10 mouse cellular contexts compared by ENCODE assay signal in genomic region chr2:32156645-32157044, GRCm38 (mm10). TPM values are rescaled to one million over a fixed set of nuclear protein-coding genes. Genes with fewer than 3 reads are reported as not detected.
A peak's percentile ranks its signal among the peaks of the same experiment; 100 is the strongest.
DNase-seq lines count a peak whose midpoint lies in the region; ATAC-seq and TF ChIP-seq lines count a peak whose summit lies in the region.
"Had no signal": no experiment of that assay in that cellular context is flagged by ENCODE, and none has a peak within 500 bp of the region (broad histone marks: within the 10 kb centered on the region; RNA-seq: fewer than 3 reads in every experiment).

No protein-coding gene starts in this region.

- peaks cover 68% of the 10 kb centered on the region for H3K4me1 ChIP-seq in intestine, embryonic 14.5 days (replicated peaks; ENCODE audit: control insufficient read depth, insufficient read depth, low read length)
- H3K4me1 ChIP-seq in intestine, postnatal 0 days (replicated peaks; ENCODE audit: control insufficient read depth, insufficient read depth, low read length), result peaks cover 32% of the 10 kb centered on the region
- H3K4me1 ChIP-seq in ES-E14 (ENCODE audit: control insufficient read depth in 2 of 2, insufficient read depth in 2 of 2, low read length in 2 of 2, poor library complexity in 1 of 2), result peaks cover 9 to 32% of the 10 kb centered on the region in 2 experiments
- H3K4me1 ChIP-seq in forebrain, postnatal 0 days (ENCODE audit: insufficient read depth), result peaks cover 33% of the 10 kb centered on the region
- peaks cover 72% of the 10 kb centered on the region for H3K4me1 ChIP-seq in midbrain, embryonic 14.5 days (ENCODE audit: control insufficient read depth, insufficient read depth, low read length)
- peaks cover 59% of the 10 kb centered on the region for H3K4me1 ChIP-seq in thymus, adult 2 months (replicated peaks; ENCODE audit: control insufficient read depth, insufficient read depth, low read length)

- TF ChIP-seq CTCF in intestine, postnatal 0 days (IDR thresholded peaks at IDR 0.05; ENCODE audit: low read depth), result no peak
- no peak for TF ChIP-seq CTCF in forebrain, postnatal 0 days (IDR thresholded peaks at IDR 0.05; ENCODE audit: low read depth)
- TF ChIP-seq CTCF in thymus, adult 2 months (IDR thresholded peaks at IDR 0.05; ENCODE audit: borderline replicate concordance, control insufficient read depth, extremely low read depth, insufficient read depth, low read length, poor library complexity), result no peak

- in situ Hi-C loops in ES-E14 (cut with MboI; ENCODE audit: low sequenced_read_pairs in 2 of 2, unreplicated experiment in 2 of 2), result no loop called here

- peak overlapping the region; percentile 38; the same call in 1 of the 2 replicates for H3K27ac ChIP-seq in intestine, embryonic 14.5 days (ENCODE audit: low read depth)
- H3K27ac ChIP-seq in intestine, postnatal 0 days (ENCODE audit: low read depth, low read length), result no peak overlapping the region
- H3K27ac ChIP-seq in ES-E14 (ENCODE audit: insufficient read depth, low read depth, low read length, poor library complexity, severe bottlenecking), result 0 out of 2 replicates have a peak overlapping the region, but pooled peaks have one; percentile 5
- no peak overlapping the region for H3K27ac ChIP-seq in forebrain, postnatal 0 days (ENCODE audit: low read depth, low read length)
- H3K27ac ChIP-seq in midbrain, embryonic 14.5 days (replicated peaks; ENCODE audit: low read depth, low read length), result peak overlapping the region; percentile 70
- H3K27ac ChIP-seq in thymus, adult 2 months (ENCODE audit: control insufficient read depth, insufficient read depth, low read length), result no peak overlapping the region
- H3K27ac ChIP-seq: liver, embryonic 15.5 days had no signal

- H3K4me3 ChIP-seq in intestine, embryonic 14.5 days (ENCODE audit: low read depth, low read length), result no peak overlapping the region
- H3K4me3 ChIP-seq in intestine, postnatal 0 days (ENCODE audit: low read depth, low read length), result no peak overlapping the region
- peak overlapping the region; percentile 7 to 9; a peak in 1 of 4 replicates for H3K4me3 ChIP-seq in ES-E14 (ENCODE audit: insufficient read depth in 1 of 2, low read depth in 1 of 2, low read length in 2 of 2, poor library complexity in 1 of 2, severe bottlenecking in 1 of 2)
- no peak overlapping the region for H3K4me3 ChIP-seq in forebrain, postnatal 0 days (ENCODE audit: low read depth, low read length)
- no peak overlapping the region for H3K4me3 ChIP-seq in midbrain, embryonic 14.5 days (replicated peaks; ENCODE audit: low read depth, low read length)
- H3K4me3 ChIP-seq in thymus, adult 2 months (ENCODE audit: control insufficient read depth, insufficient read depth, low read length), result no peak overlapping the region
- H3K4me3 ChIP-seq: liver, embryonic 15.5 days had no signal

- H3K27me3 ChIP-seq in intestine, embryonic 14.5 days (replicated peaks; ENCODE audit: control insufficient read depth, insufficient read depth, low read length), result no peaks in the 10 kb centered on the region
- H3K27me3 ChIP-seq in intestine, postnatal 0 days (replicated peaks; ENCODE audit: control insufficient read depth, insufficient read depth, low read length), result no peaks in the 10 kb centered on the region
- H3K27me3 ChIP-seq in forebrain, postnatal 0 days (ENCODE audit: insufficient read depth, low read length), result no peaks in the 10 kb centered on the region
- no peaks in the 10 kb centered on the region for H3K27me3 ChIP-seq in midbrain, embryonic 14.5 days (ENCODE audit: control insufficient read depth, insufficient read depth, low read length)
- no peaks in the 10 kb centered on the region for H3K27me3 ChIP-seq in thymus, adult 2 months (ENCODE audit: control insufficient read depth, insufficient read depth, low read length)
- H3K27me3 ChIP-seq: liver, embryonic 15.5 days had no signal

- TF ChIP-seq POLR2A in thymus, adult 2 months (IDR thresholded peaks at IDR 0.05; ENCODE audit: control insufficient read depth, extremely low read depth, insufficient read depth, low read length, poor library complexity), result no peak

- no peak for DNase-seq in intestine, embryonic 14.5 days (ENCODE audit: low spot score)
- no peak for DNase-seq in ES-E14 (ENCODE audit: low read depth, low spot score)
- DNase-seq in forebrain, postnatal 0 days, result no peak
- DNase-seq in midbrain, embryonic 14.5 days, result no peak
- no peak for DNase-seq in spleen, postnatal 36 days (ENCODE audit: low spot score in 2 of 2)
- DNase-seq in thymus, postnatal 36 days, result no peak
- DNase-seq in thymus, adult 2 months, result no peak
- DNase-seq: cerebellum, adult 8-10 months had no signal

- 50% methylated on average over 10 of the region's 10 CpGs for WGBS in intestine, embryonic 14.5 days
- WGBS in intestine, postnatal 0 days, result 44% methylated on average over 10 of the region's 10 CpGs
- 54% methylated on average over 10 of the region's 10 CpGs for WGBS in forebrain, postnatal 0 days
- 74% methylated on average over 10 of the region's 10 CpGs for WGBS in midbrain, embryonic 14.5 days
- WGBS in thymus, adult 2 months, result 95% methylated on average over 10 of the region's 10 CpGs

- peak overlapping the region; percentile 15 for H3K4me2 ChIP-seq in intestine, embryonic 14.5 days (ENCODE audit: low read length)
- no peak overlapping the region for H3K4me2 ChIP-seq in intestine, postnatal 0 days (replicated peaks; ENCODE audit: low read depth)
- H3K4me2 ChIP-seq in forebrain, postnatal 0 days (ENCODE audit: low read depth), result no peak overlapping the region
- peak overlapping the region; percentile 36 for H3K4me2 ChIP-seq in midbrain, embryonic 14.5 days (ENCODE audit: low read length)
- H3K4me2 ChIP-seq: liver, embryonic 15.5 days had no signal

- no peak for ATAC-seq in intestine, embryonic 14.5 days (replicated peaks; ENCODE audit: low FRiP score, low TSS enrichment, low read depth)
- ATAC-seq in intestine, postnatal 0 days, result no peak
- ATAC-seq in forebrain, postnatal 0 days, result no peak
- no peak for ATAC-seq in midbrain, embryonic 14.5 days (ENCODE audit: low FRiP score, low TSS enrichment)

- H3K9me3 ChIP-seq in intestine, embryonic 14.5 days (ENCODE audit: control insufficient read depth, low read length), result no peaks in the 10 kb centered on the region
- no peaks in the 10 kb centered on the region for H3K9me3 ChIP-seq in intestine, postnatal 0 days (ENCODE audit: control insufficient read depth)
- H3K9me3 ChIP-seq in ES-E14 (ENCODE audit: control insufficient read depth, insufficient read depth, low read depth, low read length), result no peaks in the 10 kb centered on the region
- H3K9me3 ChIP-seq in forebrain, postnatal 0 days (ENCODE audit: low read length), result no peaks in the 10 kb centered on the region
- H3K9me3 ChIP-seq in midbrain, embryonic 14.5 days (ENCODE audit: control insufficient read depth, low read length), result no peaks in the 10 kb centered on the region
- H3K9me3 ChIP-seq: liver, embryonic 15.5 days had no signal

- H3K36me3 ChIP-seq in intestine, embryonic 14.5 days (ENCODE audit: control insufficient read depth, insufficient read depth, low read length), result 0 out of 2 replicates have a peak, but pooled peaks cover 4% of the 10 kb centered on the region
- no peaks in the 10 kb centered on the region; the same call in 1 of the 2 replicates for H3K36me3 ChIP-seq in intestine, postnatal 0 days (ENCODE audit: control insufficient read depth, insufficient read depth)
- H3K36me3 ChIP-seq in ES-E14 (ENCODE audit: control insufficient read depth, insufficient read depth, low read length, poor library complexity, severe bottlenecking), result peaks cover 5% of the 10 kb centered on the region; the same call in 1 of the 2 replicates
- no peaks in the 10 kb centered on the region for H3K36me3 ChIP-seq in forebrain, postnatal 0 days (ENCODE audit: insufficient read depth)
- H3K36me3 ChIP-seq in midbrain, embryonic 14.5 days (ENCODE audit: control insufficient read depth, insufficient read depth, low read length), result no peaks in the 10 kb centered on the region
- H3K36me3 ChIP-seq in thymus, adult 2 months (ENCODE audit: control insufficient read depth, insufficient read depth, low read length), result no peaks in the 10 kb centered on the region

- H3K9ac ChIP-seq in intestine, embryonic 14.5 days (ENCODE audit: low read length), result 0 out of 2 replicates have a peak overlapping the region, but pooled peaks have one; percentile 20
- no peak overlapping the region for H3K9ac ChIP-seq in intestine, postnatal 0 days (ENCODE audit: low read depth, low read length)
- H3K9ac ChIP-seq in ES-E14 (ENCODE audit: insufficient read depth, low read depth, low read length, poor library complexity, severe bottlenecking), result 0 out of 2 replicates have a peak overlapping the region, but pooled peaks have one; percentile 10
- H3K9ac ChIP-seq in forebrain, postnatal 0 days, result peak overlapping the region; percentile 34
- H3K9ac ChIP-seq in midbrain, embryonic 14.5 days (replicated peaks; ENCODE audit: low read length), result no peak overlapping the region; the same call in 1 of the 2 replicates
- H3K9ac ChIP-seq: liver, embryonic 15.5 days had no signal

TF ChIP-seq in ES-E14, 5 proteins besides CTCF, POLR2A, EP300 and RAD21:
- TF ChIP-seq CHD2 (IDR thresholded peaks at IDR 0.05; ENCODE audit: low read depth, low read length) (no peak), ZNF384 (IDR thresholded peaks at IDR 0.05; ENCODE audit: low read depth, low read length) (no peak)
TF ChIP-seq in ES-E14: peak in this region for 0.

RNA-seq across cellular contexts. Expression of gene Prrc2b, which starts 5.8 kb away (rescaled TPM):
- 48.4 and 52.8 TPM in 2 replicates for polyA plus RNA-seq in intestine, embryonic 14.5 days (2014; fragmentation: Nextera tagmentation; extraction: Ambion mirVana)
- polyA plus RNA-seq in intestine, postnatal 0 days (2015; fragmentation: Nextera tagmentation; extraction: Ambion mirVana), result 17.7 and 18.9 TPM in 2 replicates
- 75.1 and 88.5 TPM in 2 replicates for total RNA-seq in ES-E14 (2012; rRNA removed)
- 92.1 and 131 TPM in 2 replicates for total RNA-seq in forebrain, postnatal 0 days (2014; rRNA removed)
- 40.7 and 60.4 TPM in 2 replicates for polyA plus RNA-seq in forebrain, postnatal 0 days (2015; fragmentation: Nextera tagmentation; extraction: Ambion mirVana)
- 121 and 141 TPM in 2 replicates for polyA plus RNA-seq in midbrain, embryonic 14.5 days (2014; fragmentation: Nextera tagmentation; extraction: Ambion mirVana)
- polyA plus RNA-seq in thymus, adult 2 months (2012; rRNA removed), result 104 and 134 TPM in 2 replicates

Comparison
In these comparisons a context has a peak if more than half of its experiments do, and no peak if none do; other contexts are left out.
1. H3K27ac ChIP-seq: peak in intestine, embryonic 14.5 days (single experiment), ES-E14 (single experiment) and midbrain, embryonic 14.5 days (single experiment); none in intestine, postnatal 0 days (single experiment), forebrain, postnatal 0 days (single experiment) and thymus, adult 2 months (single experiment).
2. H3K4me2 ChIP-seq: peak in intestine, embryonic 14.5 days (single experiment) and midbrain, embryonic 14.5 days (single experiment); none in intestine, postnatal 0 days (single experiment) and forebrain, postnatal 0 days (single experiment).
3. H3K9ac ChIP-seq: peak in intestine, embryonic 14.5 days (single experiment), ES-E14 (single experiment) and forebrain, postnatal 0 days (single experiment); none in intestine, postnatal 0 days (single experiment) and midbrain, embryonic 14.5 days (single experiment).
4. H3K4me3 ChIP-seq: peak in ES-E14 (2 of 2); none in intestine, embryonic 14.5 days (single experiment), intestine, postnatal 0 days (single experiment), forebrain, postnatal 0 days (single experiment), midbrain, embryonic 14.5 days (single experiment) and thymus, adult 2 months (single experiment).